Mouse (Mus musculus): Measurements from ENCODE around the gene Marcksl1. TPM values are rescaled to one million over a fixed set of nuclear protein-coding genes. Genes with fewer than 3 reads are reported as not detected.
A peak's percentile ranks its signal among the peaks of the same experiment; 100 is the strongest.
"Not testable (repeated sequence)": the region's sequence is repeated elsewhere in the genome, so short reads cannot be mapped to it uniquely, and the experiment has no call there.

The Marcksl1 gene
- total and polyA plus RNA-seq, 3 experiments, result 25.3 to 62.7 TPM; not detected in 1

- H3K79me2 ChIP-seq (ENCODE audit: control insufficient read depth, insufficient read depth, low read length, poor library complexity), result peaks cover 26% of the 10 kb centered on the region
- no peak for TF ChIP-seq CTCF (IDR thresholded peaks at IDR 0.05 in 2 of 3, conservative IDR thresholded peaks at IDR 0.05 in 1 of 3; ENCODE audit: control insufficient read depth in 1 of 3, insufficient read depth in 1 of 3, low read depth in 2 of 3, low read length in 3 of 3, poor library complexity in 1 of 3, severe bottlenecking in 1 of 3)
- TF ChIP-seq NRF1 (IDR thresholded peaks at IDR 0.05; ENCODE audit: insufficient read depth, low read depth, low read length, poor library complexity, severe bottlenecking), result no peak
- no peak for TF ChIP-seq GABPA (IDR thresholded peaks at IDR 0.05; ENCODE audit: low read depth, low read length)
- TF ChIP-seq ZNF384 (IDR thresholded peaks at IDR 0.05; ENCODE audit: low read depth, low read length), result no peak
- no peak for TF ChIP-seq POLR2AphosphoS5 (IDR thresholded peaks at IDR 0.05; ENCODE audit: borderline replicate concordance, low read depth, low read length)
- TF ChIP-seq MYC (IDR thresholded peaks at IDR 0.05; ENCODE audit: low read depth, low read length), result no peak
- no peak for TF ChIP-seq HCFC1 (IDR thresholded peaks at IDR 0.05; ENCODE audit: low read depth, low read length)
- TF ChIP-seq ZKSCAN1 (IDR thresholded peaks at IDR 0.05; ENCODE audit: low read depth, low read length), result no peak
- TF ChIP-seq ZC3H11A (IDR thresholded peaks at IDR 0.05; ENCODE audit: low read depth, low read length), result no peak
- no peak for TF ChIP-seq TCF12 (IDR thresholded peaks at IDR 0.05; ENCODE audit: low read depth, low read length)
- no peak for TF ChIP-seq POLR2AphosphoS2 (IDR thresholded peaks at IDR 0.05; ENCODE audit: low read length)
- TF ChIP-seq MXI1 (IDR thresholded peaks at IDR 0.05; ENCODE audit: low read depth, low read length), result no peak
- TF ChIP-seq EP300 (IDR thresholded peaks at IDR 0.05; ENCODE audit: low read depth in 1 of 2, low read length in 2 of 2), result no peak
- TF ChIP-seq BHLHE40 (IDR thresholded peaks at IDR 0.05; ENCODE audit: borderline replicate concordance, low read depth, low read length), result no peak
- no peak for TF ChIP-seq TAL1 (IDR thresholded peaks at IDR 0.05; ENCODE audit: low read length)
- TF ChIP-seq CHD2 (IDR thresholded peaks at IDR 0.05; ENCODE audit: low read length), result no peak
- no peak for TF ChIP-seq MAX (IDR thresholded peaks at IDR 0.05; ENCODE audit: low read length)
- no peak for TF ChIP-seq TBP (IDR thresholded peaks at IDR 0.05; ENCODE audit: low read depth, low read length)
- H3K36me3 ChIP-seq (ENCODE audit: control insufficient read depth in 1 of 2, insufficient read depth in 2 of 2, low read length in 2 of 2), result peaks cover 0 to 30% of the 10 kb centered on the region in 2 experiments; a peak in 3 of 4 replicates
- no peaks in the 10 kb centered on the region for H3K27me3 ChIP-seq (ENCODE audit: control insufficient read depth in 1 of 2, insufficient read depth in 2 of 2, low read length in 2 of 2)
- H3K4me3 ChIP-seq (ENCODE audit: control insufficient read depth in 1 of 2, insufficient read depth in 1 of 2, low read depth in 2 of 2, low read length in 2 of 2), result no peak overlapping the region
- H3K9ac ChIP-seq (ENCODE audit: control insufficient read depth, low read depth, low read length, poor library complexity, severe bottlenecking), result no peak overlapping the region
- DNase-seq (ENCODE audit: low read depth, low spot score), result no peak
- no peaks in the 10 kb centered on the region for H3K9me3 ChIP-seq (replicated peaks; ENCODE audit: insufficient read depth, low read length)
- peaks cover 8 to 26% of the 10 kb centered on the region in 2 experiments for H3K4me1 ChIP-seq (ENCODE audit: control insufficient read depth in 1 of 2, insufficient read depth in 2 of 2, low read length in 2 of 2)
- H3K27ac ChIP-seq (ENCODE audit: control insufficient read depth, low read depth, low read length), result no peak overlapping the region
These were observed 30.7 kb downstream of the Marcksl1 start for GRCm38 (mm10) chr4:129544106-129544505.

- peaks cover 0 to 17% of the 10 kb centered on the region in 2 experiments; a peak in 2 of 4 replicates for H3K36me3 ChIP-seq (ENCODE audit: control insufficient read depth in 1 of 2, insufficient read depth in 2 of 2, low read length in 2 of 2)
- peak; percentile 33; the same call in 1 of the 2 replicates for TF ChIP-seq SIN3A (IDR thresholded peaks at IDR 0.05; ENCODE audit: low read length)
- 0 out of 2 replicates have a peak, but pooled peaks have one; percentile 38 for TF ChIP-seq MYB (IDR thresholded peaks at IDR 0.05; ENCODE audit: low read depth, low read length)
- peak in 1 of 2 experiments; percentile 64; a peak in 2 of 4 replicates for TF ChIP-seq EP300 (IDR thresholded peaks at IDR 0.05; ENCODE audit: low read depth in 1 of 2, low read length in 2 of 2)
- TF ChIP-seq ZNF384 (IDR thresholded peaks at IDR 0.05; ENCODE audit: low read depth, low read length), result peak; percentile 93
- TF ChIP-seq ETS1 (IDR thresholded peaks at IDR 0.05; ENCODE audit: low read depth, low read length), result peak; percentile 47; the same call in 1 of the 2 replicates
- H3K27me3 ChIP-seq (ENCODE audit: control insufficient read depth in 1 of 2, insufficient read depth in 2 of 2, low read length in 2 of 2); H3K79me2 ChIP-seq (ENCODE audit: control insufficient read depth, insufficient read depth, low read length, poor library complexity); H3K9me3 ChIP-seq (replicated peaks; ENCODE audit: insufficient read depth, low read length); H3K4me3 ChIP-seq (ENCODE audit: control insufficient read depth in 1 of 2, insufficient read depth in 1 of 2, low read depth in 2 of 2, low read length in 2 of 2): not testable (repeated sequence)
- H3K4me1 ChIP-seq (ENCODE audit: control insufficient read depth in 1 of 2, insufficient read depth in 2 of 2, low read length in 2 of 2), result peaks cover 8 to 14% of the 10 kb centered on the region in 2 experiments
- H3K9ac ChIP-seq (ENCODE audit: control insufficient read depth, low read depth, low read length, poor library complexity, severe bottlenecking), result 0 out of 2 replicates have a peak overlapping the region, but pooled peaks have one; percentile 26
- H3K27ac ChIP-seq (ENCODE audit: control insufficient read depth, low read depth, low read length), result peak overlapping the region; percentile 83
- peak; percentile 82 for DNase-seq (ENCODE audit: low read depth, low spot score)
These were observed 34.2 kb downstream of the Marcksl1 start for GRCm38 (mm10) chr4:129547631-129548030.
